Mouse (Mus musculus) E14TG2a.4 (cell line): ENCODE measurements at regions not wholly inside any gene's neighbourhood (a gene's known extent, or its start where the extent isn't known, plus 50 kb on each side); places are given as distances from the start of the nearest gene placed in this dataset.

ENCODE experiments used
- CTCF ChIP-seq: conservative IDR thresholded peaks from 2 replicates; pipeline ENCODE4 v1.5.1; 2014; ENCODE audit warnings: low read length
- NANOG ChIP-seq: IDR thresholded peaks from 2 replicates; pipeline ENCODE4 v1.6.1; 2014; ENCODE audit warnings: borderline replicate concordance, low read length, mixed read lengths
- POU5F1 ChIP-seq: IDR thresholded peaks from 2 replicates; pipeline ENCODE4 v1.6.1; 2014; ENCODE audit warnings: low read length, borderline replicate concordance

GRCm38 (mm10) chr12:96509658-96510057, 817.6 kb downstream of the Flrt2 start:
- TF ChIP-seq CTCF (no peak), NANOG (no peak), POU5F1 (no peak)
